Mouse (Mus musculus) erythroblast, adult 5-6 weeks (primary cell): ENCODE data around the gene Sipa1l1. TPM values are rescaled to one million over a fixed set of nuclear protein-coding genes. Genes with fewer than 3 reads are reported as not detected.

Experiments used
- ATAC-seq: replicated peaks from 2 replicates; pipeline ENCODE4 v1.8.0; 2016; ENCODE audit warnings: moderate number of reproducible peaks, mild to moderate bottlenecking, moderate TSS enrichment, inconsistent platforms; ENCODE audit not compliant: poor library complexity, low FRiP score, severe bottlenecking
- total RNA-seq, 2 experiments: library from RNA; stranded (forward) in 1 of 2; stranded (reverse) in 1 of 2; fragments of 150-400 nt in 1 of 2; fragments of 200-764, 138-1000 nt in 1 of 2; gene quantifications; 2 replicates each; pipeline versions ENCODE4 v1.2.3 to v1.2.4; 2015 to 2017; ENCODE audit warnings: low replicate concordance in 2 of 2

The Sipa1l1 gene
- total RNA-seq, 2 experiments from 2014 or later, result 5.4 to 6.5 TPM

- no peak for ATAC-seq
These were observed 65.5 kb downstream of the Sipa1l1 start for GRCm38 (mm10) chr12:82234463-82235223.

GRCm38 (mm10) chr12:82237095-82237494, 68.0 kb downstream of the Sipa1l1 start:
- 0 out of 2 replicates have a peak, but pooled peaks have one; percentile 42 for ATAC-seq

GRCm38 (mm10) chr12:82237946-82238345, 68.8 kb downstream of the Sipa1l1 start:
- no peak for ATAC-seq

- ATAC-seq, result no peak
These were observed 71.6 kb downstream of the Sipa1l1 start for GRCm38 (mm10) chr12:82240674-82241073.

GRCm38 (mm10) chr12:82245219-82245618, 76.1 kb downstream of the Sipa1l1 start:
- 0 out of 2 replicates have a peak, but pooled peaks have one; percentile 24 for ATAC-seq

- ATAC-seq, result no peak
These were observed 77.3 kb downstream of the Sipa1l1 start for GRCm38 (mm10) chr12:82246422-82246821.

- no peak for ATAC-seq
These were observed 78.5 kb downstream of the Sipa1l1 start for GRCm38 (mm10) chr12:82247371-82248258.

- no peak for ATAC-seq
These were observed 79.4 kb downstream of the Sipa1l1 start for GRCm38 (mm10) chr12:82248501-82248900.

- ATAC-seq, result no peak
These were observed 82.2 kb downstream of the Sipa1l1 start for GRCm38 (mm10) chr12:82251328-82251727.

- no peak for ATAC-seq
These were observed 85.0 kb downstream of the Sipa1l1 start for GRCm38 (mm10) chr12:82254076-82254475.

- no peak for ATAC-seq
These were observed 86.9 kb downstream of the Sipa1l1 start for GRCm38 (mm10) chr12:82256012-82256411.

GRCm38 (mm10) chr12:82256921-82257500, 87.9 kb downstream of the Sipa1l1 start:
- ATAC-seq, result no peak

GRCm38 (mm10) chr12:82257994-82258785, 89.1 kb downstream of the Sipa1l1 start:
- ATAC-seq, result no peak

GRCm38 (mm10) chr12:82263443-82263842, 94.3 kb downstream of the Sipa1l1 start:
- no peak for ATAC-seq

- no peak for ATAC-seq
These were observed 95.1 kb downstream of the Sipa1l1 start for GRCm38 (mm10) chr12:82264083-82264851.

- no peak for ATAC-seq
These were observed 96.5 kb downstream of the Sipa1l1 start for GRCm38 (mm10) chr12:82265335-82266274.

- ATAC-seq, result no peak
These were observed 102.3 kb downstream of the Sipa1l1 start for GRCm38 (mm10) chr12:82271447-82271846.

GRCm38 (mm10) chr12:82273503-82273902, 104.4 kb downstream of the Sipa1l1 start:
- no peak for ATAC-seq
